Mouse (Mus musculus) embryonic facial prominence, embryonic 13.5 days (tissue): Measurements from ENCODE around the gene Zfp628. TPM values are rescaled to one million over a fixed set of nuclear protein-coding genes. Genes with fewer than 3 reads are reported as not detected.

Experiments used
- ATAC-seq: fragments of 200-750 bp; cut with Nextera tagmentation; 2 replicates; pipeline ENCODE4 v1.8.0; 2017; ENCODE audit warnings: low read depth; ENCODE audit not compliant: insufficient number of reproducible peaks, insufficient read depth, low FRiP score, low TSS enrichment
- H3K27ac ChIP-seq: fragments of 300-500 bp; sonication (generic); 2 replicates; pipeline ENCODE4 v1.5.1; 2015; ENCODE audit warnings: moderate library complexity, mild to moderate bottlenecking, inconsistent platforms
- H3K27me3 ChIP-seq: fragments of 300-500 bp; sonication (generic); 2 replicates; pipeline ENCODE4 v1.6.1; 2015; ENCODE audit warnings: mild to moderate bottlenecking, inconsistent platforms
- H3K36me3 ChIP-seq: fragments of 300-500 bp; sonication (generic); 2 replicates; pipeline ENCODE4 v1.6.1; 2015; ENCODE audit warnings: mild to moderate bottlenecking, inconsistent platforms
- H3K4me1 ChIP-seq: fragments of 300-500 bp; sonication (generic); 2 replicates; pipeline ENCODE4 v1.6.1; 2015; ENCODE audit warnings: inconsistent platforms
- H3K4me2 ChIP-seq: fragments of 300-500 bp; sonication (generic); 2 replicates; pipeline ENCODE4 v1.6.1; 2015; ENCODE audit warnings: moderate library complexity, mild to moderate bottlenecking, inconsistent platforms
- H3K4me3 ChIP-seq: fragments of 300-500 bp; sonication (generic); 2 replicates; pipeline ENCODE4 v1.5.1; 2015; ENCODE audit warnings: mild to moderate bottlenecking, inconsistent platforms
- H3K9ac ChIP-seq: fragments of 300-500 bp; sonication (generic); 2 replicates; pipeline ENCODE4 v1.6.1; 2015; ENCODE audit warnings: mild to moderate bottlenecking, inconsistent platforms
- H3K9me3 ChIP-seq: fragments of 300-500 bp; sonication (generic); 2 replicates; pipeline ENCODE4 v1.6.1; 2016; ENCODE audit warnings: inconsistent platforms
- WGBS: fragments of 180-500 bp; shearing (Covaris S2); methylation state at CpG from one replicate; pipeline ENCODE4 v1.1.7; 2015; ENCODE audit warnings: mixed read lengths; 5-methylcytosine and 5-hydroxymethylcytosine counted together
- polyA plus RNA-seq: library from polyadenylated mRNA; unstranded; fragments of >200 nt; fragmentation: Nextera tagmentation; extraction: Ambion mirVana; gene quantifications from 2 replicates; pipeline ENCODE4 v1.2.1, GENCODE M21; 2015

Gene Zfp628
- polyA plus RNA-seq, 1 experiment from 2014 or later = 4.8 TPM

- Histone ChIP-seq H3K9ac (peak overlapping the region; percentile 46), H3K4me2 (peak overlapping the region; percentile 56), H3K4me1 (peaks cover 8% of the 10 kb centered on the region), H3K27me3 (peaks cover 29% of the 10 kb centered on the region), H3K27ac (no peak overlapping the region), H3K36me3 (no peaks in the 10 kb centered on the region), H3K4me3 (peak overlapping the region; percentile 28; the same call in 1 of the 2 replicates), H3K9me3 (peaks cover 4% of the 10 kb centered on the region; the same call in 1 of the 2 replicates)
- 17% methylated on average over 17 of the region's 18 CpGs for WGBS
- ATAC-seq = peak; percentile 20; the same call in 1 of the 2 replicates
These were observed 16.0 kb upstream of the Zfp628 start for GRCm38 (mm10) chr7:4898851-4899648.

GRCm38 (mm10) chr7:4899649-4900522 lies 15.1 kb upstream of the Zfp628 start:
- Histone ChIP-seq H3K27ac (no peak overlapping the region), H3K4me2 (peak overlapping the region; percentile 56)
- ATAC-seq = no peak

GRCm38 (mm10) chr7:4900523-4900851 lies 14.5 kb upstream of the Zfp628 start:
- Histone ChIP-seq H3K36me3 (no peaks in the 10 kb centered on the region), H3K4me3 (peak overlapping the region; percentile 28; the same call in 1 of the 2 replicates), H3K4me1 (peaks cover 8% of the 10 kb centered on the region), H3K9ac (no peak overlapping the region), H3K27ac (no peak overlapping the region), H3K4me2 (peak overlapping the region; percentile 56), H3K9me3 (peaks cover 4% of the 10 kb centered on the region; the same call in 1 of the 2 replicates), H3K27me3 (peaks cover 29% of the 10 kb centered on the region)
- no peak for ATAC-seq
- WGBS = 21% methylated on average over 11 of the region's 11 CpGs

More at GRCm38 (mm10) chr7:4899649-4900522, 15.1 kb upstream of the Zfp628 start:
- no peaks in the 10 kb centered on the region for H3K36me3 ChIP-seq
- peaks cover 4% of the 10 kb centered on the region; the same call in 1 of the 2 replicates for H3K9me3 ChIP-seq
- peaks cover 29% of the 10 kb centered on the region for H3K27me3 ChIP-seq
- peak overlapping the region; percentile 28 for H3K4me3 ChIP-seq
- 5% methylated on average over 19 of the region's 19 CpGs for WGBS
- peak overlapping the region; percentile 46 for H3K9ac ChIP-seq
- peaks cover 8% of the 10 kb centered on the region for H3K4me1 ChIP-seq

GRCm38 (mm10) chr7:4901171-4901570 lies 13.8 kb upstream of the Zfp628 start:
- H3K4me2 ChIP-seq = no peak overlapping the region
- 47% methylated on average over 8 of the region's 8 CpGs for WGBS
- H3K27me3 ChIP-seq = peaks cover 29% of the 10 kb centered on the region
- H3K4me3 ChIP-seq = no peak overlapping the region
- peaks cover 4% of the 10 kb centered on the region; the same call in 1 of the 2 replicates for H3K9me3 ChIP-seq
- H3K27ac ChIP-seq = no peak overlapping the region
- H3K4me1 ChIP-seq = peaks cover 8% of the 10 kb centered on the region
- no peaks in the 10 kb centered on the region for H3K36me3 ChIP-seq
- no peak overlapping the region for H3K9ac ChIP-seq
- ATAC-seq = no peak

- Histone ChIP-seq H3K9me3 (peaks cover 4% of the 10 kb centered on the region; the same call in 1 of the 2 replicates), H3K27me3 (peaks cover 29% of the 10 kb centered on the region), H3K4me3 (no peak overlapping the region), H3K4me1 (peaks cover 8% of the 10 kb centered on the region), H3K36me3 (no peaks in the 10 kb centered on the region), H3K9ac (no peak overlapping the region), H3K27ac (no peak overlapping the region), H3K4me2 (no peak overlapping the region)
- WGBS = 85% methylated on average over 9 of the region's 9 CpGs
- no peak for ATAC-seq
These were observed 12.6 kb upstream of the Zfp628 start for GRCm38 (mm10) chr7:4902404-4902803.

- Histone ChIP-seq H3K4me3 (no peak within 1 kb of the TSS), H3K9ac (no peak within 1 kb of the TSS), H3K27me3 (no peaks in the 10 kb centered on the region), H3K4me1 (no peaks in the 10 kb centered on the region), H3K9me3 (no peaks in the 10 kb centered on the region), H3K4me2 (no peak within 1 kb of the TSS), H3K36me3 (no peaks in the 10 kb centered on the region), H3K27ac (no peak within 1 kb of the TSS)
- ATAC-seq = no peak
- WGBS = 63% methylated on average over 10 of the region's 10 CpGs
These were observed 8.5 kb upstream of the Zfp628 start, which contains the start of gene Gm36210 for GRCm38 (mm10) chr7:4906466-4906950. TSS of gene Gm36210 (minus strand) at chr7:4906516.

- no peak for ATAC-seq
- Histone ChIP-seq H3K36me3 (no peaks in the 10 kb centered on the region), H3K4me2 (no peak overlapping the region), H3K4me3 (no peak overlapping the region), H3K27me3 (no peaks in the 10 kb centered on the region), H3K4me1 (peaks cover 13% of the 10 kb centered on the region), H3K27ac (peak overlapping the region; percentile 51; the same call in 1 of the 2 replicates), H3K9me3 (no peaks in the 10 kb centered on the region), H3K9ac (no peak overlapping the region)
- 31% methylated on average over 9 of the region's 9 CpGs for WGBS
These were observed 3.5 kb upstream of the Zfp628 start for GRCm38 (mm10) chr7:4911561-4911960.

GRCm38 (mm10) chr7:4912248-4912647 lies 2.8 kb upstream of the Zfp628 start:
- H3K36me3 ChIP-seq = 0 out of 2 replicates have a peak, but pooled peaks cover 1% of the 10 kb centered on the region
- WGBS = 63% methylated on average over 5 of the region's 5 CpGs
- ATAC-seq = no peak
- H3K9ac ChIP-seq = no peak overlapping the region
- no peaks in the 10 kb centered on the region for H3K27me3 ChIP-seq
- H3K4me2 ChIP-seq = no peak overlapping the region
- peak overlapping the region; percentile 51; the same call in 1 of the 2 replicates for H3K27ac ChIP-seq
- H3K4me1 ChIP-seq = peaks cover 18% of the 10 kb centered on the region
- no peak overlapping the region for H3K4me3 ChIP-seq
- H3K9me3 ChIP-seq = no peaks in the 10 kb centered on the region

GRCm38 (mm10) chr7:4915669-4916416 lies 826 bp downstream of the Zfp628 start:
- H3K27me3 ChIP-seq = no peaks in the 10 kb centered on the region
- peaks cover 37% of the 10 kb centered on the region for H3K36me3 ChIP-seq
- H3K27ac ChIP-seq = peak overlapping the region; percentile 99
- H3K9ac ChIP-seq = peak overlapping the region; percentile 87
- 17% methylated on average over 14 of the region's 14 CpGs for WGBS
- ATAC-seq = peak; percentile 27; the same call in 1 of the 2 replicates
- no peaks in the 10 kb centered on the region for H3K9me3 ChIP-seq
- peak overlapping the region; percentile 63 for H3K4me3 ChIP-seq
- peaks cover 18% of the 10 kb centered on the region for H3K4me1 ChIP-seq
- peak overlapping the region; percentile 68 for H3K4me2 ChIP-seq

GRCm38 (mm10) chr7:4917494-4917893 lies 2.5 kb downstream of the Zfp628 start:
- H3K4me2 ChIP-seq = no peak overlapping the region
- no peaks in the 10 kb centered on the region for H3K9me3 ChIP-seq
- no peak overlapping the region for H3K27ac ChIP-seq
- H3K36me3 ChIP-seq = peaks cover 43% of the 10 kb centered on the region
- H3K27me3 ChIP-seq = no peaks in the 10 kb centered on the region
- no peak for ATAC-seq
- WGBS = 92% methylated on average over 2 of the region's 2 CpGs
- H3K4me1 ChIP-seq = peaks cover 32% of the 10 kb centered on the region
- no peak overlapping the region for H3K4me3 ChIP-seq
- H3K9ac ChIP-seq = 0 out of 2 replicates have a peak overlapping the region, but pooled peaks have one; percentile 87

- Histone ChIP-seq H3K4me1 (peaks cover 44% of the 10 kb centered on the region), H3K4me2 (no peak overlapping the region), H3K27me3 (no peaks in the 10 kb centered on the region), H3K36me3 (peaks cover 43% of the 10 kb centered on the region), H3K9ac (no peak overlapping the region), H3K4me3 (no peak overlapping the region), H3K27ac (no peak overlapping the region), H3K9me3 (no peaks in the 10 kb centered on the region)
- no peak for ATAC-seq
- WGBS = 91% methylated on average over 15 of the region's 15 CpGs
These were observed 3.7 kb downstream of the Zfp628 start for GRCm38 (mm10) chr7:4918681-4919080.
